Mouse (Mus musculus) macrophage (primary cell): ENCODE measurements around the gene Ropn1l. TPM values are rescaled to one million over a fixed set of nuclear protein-coding genes. Genes with fewer than 3 reads are reported as not detected.

Experiments used
- H3K27ac ChIP-seq: fragments of 350-480 bp; formaldehyde crosslinking; 2 replicates; pipeline ENCODE4 v1.9.0; 2021
- H3K36me3 ChIP-seq: fragments of 350-480 bp; formaldehyde crosslinking; 2 replicates; pipeline ENCODE4 v1.9.0; 2021; ENCODE audit errors: inconsistent target
- H3K4me3 ChIP-seq: fragments of 350-480 bp; formaldehyde crosslinking; 2 replicates; pipeline ENCODE4 v1.9.0; 2021; ENCODE audit errors: inconsistent target
- H3K79me2 ChIP-seq: fragments of 350-480 bp; formaldehyde crosslinking; 2 replicates; pipeline ENCODE4 v1.9.0; 2021; ENCODE audit errors: inconsistent target
- WGBS: methylation state at CpG from one replicate; pipeline ENCODE4 v1.1.7; 2026; ENCODE audit warnings: inconsistent platforms; ENCODE audit not compliant: missing documents; 5-methylcytosine and 5-hydroxymethylcytosine counted together
- polyA plus RNA-seq: library from polyadenylated mRNA; stranded (reverse); fragments of 250-400 nt; gene quantifications from 3 replicates; pipeline ENCODE4 v1.2.4, GENCODE M21; 2018; ENCODE audit warnings: inconsistent platforms
- total RNA-seq, 78 experiments: library from RNA; depleted of rRNA; stranded (reverse); fragments of 250-400 nt; gene quantifications; 1 replicate in 9 of 78; 2 replicates in 24 of 78; 3 replicates in 43 of 78; 4 replicates in 2 of 78; pipeline ENCODE4 v1.2.4; 2018; ENCODE audit warnings: inconsistent platforms in 56 of 78

Gene Ropn1l
- 1 to 10 TPM in 18 of 26 experiments, under 1 TPM in 1, not detected in 7; 0.96 to 5.9 (median 1.8) TPM for total RNA-seq (2018; cell fraction: chromatin; rRNA removed)
- total RNA-seq (2018; cell fraction: cytosol; rRNA removed) = 10 to 100 TPM in 10 of 26 experiments, 1 to 10 TPM in 16; 5.2 to 15.6 (median 8.7) TPM
- total RNA-seq (2018; cell fraction: nucleus; rRNA removed) = 1 to 10 TPM; 1.0 to 7.2 (median 3.2) TPM
- polyA plus RNA-seq = 7.0 to 12.5 TPM (median 7.0 TPM) in 3 replicates

- no peaks in the 10 kb centered on the region for H3K79me2 ChIP-seq
- peak within 1 kb of the TSS; percentile 86 for H3K27ac ChIP-seq
- under 1% methylated on average over 57 of the region's 57 CpGs for WGBS
- peak within 1 kb of the TSS; percentile 62 for H3K4me3 ChIP-seq
- peaks cover 4% of the 10 kb centered on the region; the same call in 1 of the 2 replicates for H3K36me3 ChIP-seq
Measured at GRCm38 (mm10) chr15:31453098-31453916, at the start of gene Ropn1l. Gene Ropn1l (minus strand): TSS chr15:31453737.

DNA sequence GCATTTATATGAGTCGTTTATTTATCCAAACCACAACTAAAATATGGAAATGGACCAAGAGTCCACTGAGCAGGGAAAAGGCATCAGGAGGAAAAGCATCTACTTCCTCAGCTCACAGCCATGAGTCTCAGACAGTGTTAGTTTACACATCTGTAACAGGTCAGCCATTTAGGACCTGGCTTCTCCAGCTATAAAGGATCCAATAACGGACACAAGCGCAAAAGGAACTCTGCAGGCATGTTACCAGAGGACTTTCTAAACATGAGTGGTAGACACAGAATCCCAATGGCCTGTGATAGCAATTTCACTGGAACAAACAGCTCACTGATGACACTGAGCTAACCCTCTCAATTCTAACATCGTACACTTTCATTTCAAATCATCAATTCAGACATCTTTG is 49.5 kb upstream of the Ropn1l start:
- Histone ChIP-seq H3K27ac (no peak overlapping the region), H3K4me3 (no peak overlapping the region), H3K79me2 (peaks cover 22% of the 10 kb centered on the region; the same call in 1 of the 2 replicates), H3K36me3 (peaks cover 37% of the 10 kb centered on the region)
- WGBS = 93% methylated on average over 4 of the region's 4 CpGs

DNA sequence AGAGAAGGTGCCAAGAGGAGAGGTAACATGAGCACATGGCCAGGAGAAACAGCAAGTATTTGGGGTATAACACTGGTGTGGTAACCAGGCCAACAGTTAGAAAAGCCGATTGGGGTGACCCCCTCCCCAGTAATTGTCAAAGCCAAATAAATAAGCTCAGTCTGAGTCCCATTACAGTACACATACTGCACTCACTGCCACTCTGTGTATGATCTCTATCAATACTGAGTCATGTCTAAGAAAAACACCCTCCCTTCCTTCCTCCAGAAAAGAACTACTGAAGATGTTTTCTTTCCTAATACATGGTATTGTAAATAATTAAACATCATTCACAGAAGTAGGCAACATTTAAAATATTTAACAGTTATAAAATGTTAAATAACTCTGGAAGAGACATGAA is 48.8 kb upstream of the Ropn1l start:
- Histone ChIP-seq H3K79me2 (peaks cover 15% of the 10 kb centered on the region; the same call in 1 of the 2 replicates), H3K27ac (no peak overlapping the region), H3K4me3 (no peak overlapping the region), H3K36me3 (peaks cover 44% of the 10 kb centered on the region)
- WGBS = 75% methylated on average over 1 of the region's 1 CpGs

DNA sequence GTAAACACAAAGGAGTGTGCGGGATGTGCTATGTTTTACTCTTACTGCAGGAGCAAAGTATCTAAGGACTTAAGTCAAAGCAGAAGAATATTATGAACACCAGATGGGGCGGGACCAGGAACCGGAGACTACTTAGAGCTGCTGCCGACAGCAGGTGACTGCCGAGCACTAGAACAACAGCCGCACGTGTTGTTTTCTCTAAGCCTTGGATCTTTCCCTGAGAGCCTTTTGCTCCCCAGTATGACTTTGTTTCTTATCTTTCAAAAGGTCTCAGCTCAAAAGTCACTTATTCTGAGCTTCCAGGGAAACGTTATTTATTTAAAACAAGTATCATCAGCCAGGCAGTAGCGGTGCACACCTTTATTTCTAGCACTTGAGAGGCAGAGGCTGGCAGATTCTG is 41.3 kb upstream of the Ropn1l start:
- WGBS = 96% methylated on average over 9 of the region's 9 CpGs

DNA sequence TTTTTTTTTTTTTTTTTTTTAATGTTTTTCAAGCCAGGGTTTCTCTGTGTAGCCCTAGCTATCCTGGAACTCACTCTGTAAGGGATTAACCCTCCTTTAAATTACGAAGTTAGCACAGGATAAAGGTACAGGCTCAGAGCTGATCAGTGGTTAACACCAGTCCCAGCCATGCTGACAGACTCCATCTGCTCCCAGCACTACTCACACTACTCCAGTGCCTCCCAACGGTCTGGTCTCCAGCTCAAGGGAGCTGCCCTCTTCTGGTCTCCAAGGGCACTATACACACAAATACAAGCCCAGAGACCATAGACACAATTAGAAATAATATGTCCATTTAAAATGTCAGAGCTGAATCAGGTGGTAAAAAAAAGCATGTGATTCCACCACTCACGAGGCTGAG is 40.8 kb upstream of the Ropn1l start:
- 93% methylated on average over 3 of the region's 3 CpGs for WGBS

More for the DNA sequence above, 41.3 kb upstream of the Ropn1l start:
- Histone ChIP-seq H3K4me3 (no peak overlapping the region), H3K36me3 (peaks cover 53% of the 10 kb centered on the region), H3K27ac (no peak overlapping the region), H3K79me2 (no peaks in the 10 kb centered on the region)

DNA sequence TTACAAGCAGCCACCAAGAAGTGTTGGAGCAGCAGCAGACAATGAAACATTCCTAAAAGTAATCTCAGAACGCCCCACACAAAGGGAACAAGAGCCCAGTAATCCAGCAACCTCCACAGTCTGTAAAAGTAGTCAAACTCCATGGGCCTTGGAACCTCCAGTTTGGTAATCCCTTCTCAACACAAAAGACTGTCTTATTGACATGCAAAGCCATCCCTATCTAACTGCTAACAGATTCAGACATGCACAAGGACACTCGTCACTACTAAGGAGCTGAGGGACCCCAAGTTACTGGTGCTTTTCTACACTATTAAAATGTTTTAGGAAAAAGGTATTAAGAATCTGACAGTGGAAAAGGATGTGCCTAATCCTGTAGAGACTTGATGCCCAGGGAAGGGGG is 33.9 kb upstream of the Ropn1l start:
- no peaks in the 10 kb centered on the region for H3K79me2 ChIP-seq
- H3K36me3 ChIP-seq = peaks cover 33% of the 10 kb centered on the region
- H3K4me3 ChIP-seq = no peak overlapping the region
- H3K27ac ChIP-seq = no peak overlapping the region
- 95% methylated on average over 2 of the region's 2 CpGs for WGBS

More for the DNA sequence above, 40.8 kb upstream of the Ropn1l start:
- Histone ChIP-seq H3K36me3 (peaks cover 50% of the 10 kb centered on the region), H3K27ac (no peak overlapping the region), H3K4me3 (no peak overlapping the region), H3K79me2 (no peaks in the 10 kb centered on the region)

- 100% methylated on average over 1 of the region's 1 CpGs for WGBS
- Histone ChIP-seq H3K79me2 (no peaks in the 10 kb centered on the region), H3K4me3 (no peak overlapping the region), H3K27ac (no peak overlapping the region), H3K36me3 (peaks cover 35% of the 10 kb centered on the region; the same call in 1 of the 2 replicates)
Measured at GRCm38 (mm10) chr15:31476678-31477077, 23.1 kb upstream of the Ropn1l start.

- Histone ChIP-seq H3K4me3 (no peak overlapping the region), H3K27ac (peak overlapping the region; percentile 39; the same call in 1 of the 2 replicates), H3K36me3 (peaks cover 4% of the 10 kb centered on the region; the same call in 1 of the 2 replicates), H3K79me2 (no peaks in the 10 kb centered on the region)
- 73% methylated on average over 2 of the region's 4 CpGs for WGBS
Measured at GRCm38 (mm10) chr15:31472645-31473574, 19.4 kb upstream of the Ropn1l start.

DNA sequence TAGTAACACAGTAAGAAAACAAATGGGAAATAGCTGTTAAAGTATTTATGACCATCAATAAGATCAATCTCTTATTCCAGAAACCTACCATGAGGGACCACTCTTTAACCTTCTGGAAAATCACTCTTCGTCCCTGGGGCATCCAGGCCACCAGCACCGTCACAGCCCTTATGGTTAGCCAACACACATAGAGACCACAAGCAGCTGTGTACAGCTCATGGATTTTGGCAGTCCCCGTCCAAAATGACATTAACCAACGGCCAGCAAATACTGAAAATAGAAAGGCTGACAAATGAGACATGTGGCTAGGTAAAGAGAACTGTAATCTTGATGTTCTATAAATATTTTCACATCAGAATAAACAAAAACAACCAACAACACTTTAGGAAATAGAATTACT is 18.0 kb upstream of the Ropn1l start:
- 89% methylated on average over 4 of the region's 4 CpGs for WGBS
- no peaks in the 10 kb centered on the region for H3K79me2 ChIP-seq
- no peaks in the 10 kb centered on the region; the same call in 1 of the 2 replicates for H3K36me3 ChIP-seq
- no peak overlapping the region for H3K27ac ChIP-seq
- H3K4me3 ChIP-seq = no peak overlapping the region

GRCm38 (mm10) chr15:31469497-31469896 is 16.0 kb upstream of the Ropn1l start:
- Histone ChIP-seq H3K27ac (no peak overlapping the region), H3K79me2 (no peaks in the 10 kb centered on the region), H3K4me3 (no peak overlapping the region), H3K36me3 (peaks cover 8% of the 10 kb centered on the region; the same call in 1 of the 2 replicates)
- WGBS = 97% methylated on average over 4 of the region's 4 CpGs

- Histone ChIP-seq H3K79me2 (no peaks in the 10 kb centered on the region), H3K36me3 (peaks cover 13% of the 10 kb centered on the region; the same call in 1 of the 2 replicates), H3K4me3 (no peak overlapping the region), H3K27ac (no peak overlapping the region)
- 83% methylated on average over 5 of the region's 5 CpGs for WGBS
Measured at GRCm38 (mm10) chr15:31468806-31469205, 15.3 kb upstream of the Ropn1l start.

DNA sequence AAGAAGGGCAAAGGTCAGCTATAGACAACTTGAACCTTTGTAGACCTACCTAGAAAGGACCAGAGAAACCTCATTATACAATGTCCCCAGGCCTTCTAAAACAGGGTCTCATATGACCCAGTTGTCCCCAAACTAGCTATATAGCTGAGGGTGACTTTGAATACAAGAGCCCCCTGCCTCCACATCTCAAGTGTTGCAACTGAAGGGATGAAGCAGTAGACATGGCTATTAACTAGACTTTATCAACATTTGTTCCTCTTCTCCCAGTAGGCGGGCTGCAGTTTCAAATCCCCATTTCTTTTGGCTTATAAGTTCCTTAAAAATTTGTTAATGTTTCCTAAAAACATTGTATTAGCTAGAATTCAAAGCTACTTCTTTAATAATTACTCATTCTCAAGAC is 13.2 kb upstream of the Ropn1l start:
- 33% methylated on average over 1 of the region's 1 CpGs for WGBS
- Histone ChIP-seq H3K79me2 (no peaks in the 10 kb centered on the region), H3K27ac (peak overlapping the region; percentile 60), H3K36me3 (peaks cover 32% of the 10 kb centered on the region; the same call in 1 of the 2 replicates), H3K4me3 (no peak overlapping the region)

DNA sequence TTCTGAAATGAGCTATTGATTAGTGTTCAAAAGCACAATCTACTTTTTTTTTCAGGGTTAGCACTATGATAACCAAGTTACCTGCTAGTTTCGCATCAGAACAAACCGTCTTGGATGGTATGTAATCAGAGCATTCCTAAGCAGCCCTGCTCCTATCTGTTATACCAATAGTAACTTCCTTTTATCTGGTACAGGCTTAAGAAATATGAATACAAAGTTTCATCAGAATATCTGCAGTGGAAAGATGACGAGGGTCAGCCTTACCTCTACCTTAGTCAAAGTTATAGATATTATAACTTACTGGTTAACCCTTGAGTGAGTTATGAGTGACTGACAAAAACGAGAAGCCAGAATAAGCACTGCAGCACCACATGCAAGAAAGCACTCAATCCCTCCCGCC is 12.8 kb upstream of the Ropn1l start:
- Histone ChIP-seq H3K79me2 (no peaks in the 10 kb centered on the region), H3K27ac (peak overlapping the region; percentile 60), H3K36me3 (peaks cover 36% of the 10 kb centered on the region), H3K4me3 (no peak overlapping the region)
- 64% methylated on average over 5 of the region's 5 CpGs for WGBS

- Histone ChIP-seq H3K36me3 (peaks cover 41% of the 10 kb centered on the region), H3K79me2 (no peaks in the 10 kb centered on the region), H3K4me3 (no peak overlapping the region), H3K27ac (no peak overlapping the region)
- WGBS = 94% methylated on average over 2 of the region's 2 CpGs
Measured at GRCm38 (mm10) chr15:31465806-31466205, 12.3 kb upstream of the Ropn1l start.
